Mouse (Mus musculus): ENCODE data around the gene Eif3l. TPM values are rescaled to one million over a fixed set of nuclear protein-coding genes. Genes with fewer than 3 reads are reported as not detected.

The Eif3l gene
- polyA plus RNA-seq, 1 experiment: 105 TPM

- H3K4me3 ChIP-seq (replicated peaks; ENCODE audit: extremely low read depth, low read depth, low read length): peak overlapping the region; percentile 98
- peaks cover 3% of the 10 kb centered on the region for H3K4me1 ChIP-seq (ENCODE audit: control insufficient read depth, insufficient read depth, low read length)
- no peak for DNase-seq
- TF ChIP-seq POLR2A (IDR thresholded peaks at IDR 0.05; ENCODE audit: borderline replicate concordance, extremely low read depth, low read depth, low read length) (no peak), CTCF (IDR thresholded peaks at IDR 0.05; ENCODE audit: insufficient read depth, low read length) (no peak)
- 2% methylated on average over 7 of the region's 7 CpGs for WGBS
Observed at GRCm38 (mm10) chr15:79141566-79141917, 66.6 kb downstream of the Eif3l start.

DNA sequence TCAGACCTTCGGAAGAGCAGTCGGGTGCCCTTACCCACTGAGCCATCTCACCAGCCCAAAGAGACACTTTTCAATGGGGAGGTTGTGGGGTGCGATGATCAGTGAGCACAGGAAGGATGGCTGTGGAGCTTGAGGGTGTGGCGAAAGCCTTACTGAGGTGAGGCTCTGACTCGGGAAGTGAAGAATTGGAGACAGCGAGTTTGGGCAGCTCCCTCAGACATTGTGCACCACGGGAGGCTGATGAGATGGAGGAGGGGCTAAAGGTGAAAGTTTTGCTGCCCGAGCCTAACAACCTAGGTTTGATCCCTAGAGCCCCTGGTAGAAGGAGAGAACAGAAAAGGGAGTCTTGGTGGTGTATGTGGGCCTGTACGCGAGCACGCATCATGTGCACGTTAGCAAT is 68.3 kb downstream of the Eif3l start:
- DNase-seq: no peak
- Histone ChIP-seq H3K4me3 (replicated peaks; ENCODE audit: extremely low read depth, low read depth, low read length) (no peak overlapping the region), H3K4me1 (ENCODE audit: control insufficient read depth, insufficient read depth, low read length) (peaks cover 3% of the 10 kb centered on the region)
- TF ChIP-seq POLR2A (IDR thresholded peaks at IDR 0.05; ENCODE audit: borderline replicate concordance, extremely low read depth, low read depth, low read length) (no peak), CTCF (IDR thresholded peaks at IDR 0.05; ENCODE audit: insufficient read depth, low read length) (no peak)
- 82% methylated on average over 12 of the region's 12 CpGs for WGBS

Other genes with a start within 250 kb of the Eif3l start
- gene Cdc42ep1, start 232.6 kb upstream of the Eif3l start, polyA plus RNA-seq (2012; rRNA removed): 221 and 277 TPM in 2 replicates
- 6.0 and 7.2 TPM in 2 replicates for gene Lgals2, start 219.7 kb upstream of the Eif3l start, polyA plus RNA-seq (2012; rRNA removed)
- gene Gga1, start 198.0 kb upstream of the Eif3l start, polyA plus RNA-seq (2012; rRNA removed): 113 and 121 TPM in 2 replicates
- 0.04 TPM in 1 of 2 replicates, not detected in the other for gene Gm49510, start 175.5 kb upstream of the Eif3l start, polyA plus RNA-seq (2012; rRNA removed)
- 77.8 and 92.6 TPM in 2 replicates for gene Sh3bp1, start 175.4 kb upstream of the Eif3l start, polyA plus RNA-seq (2012; rRNA removed)
- gene Pdxp, start 161.3 kb upstream of the Eif3l start, polyA plus RNA-seq (2012; rRNA removed): 3.5 and 4.2 TPM in 2 replicates
- gene Lgals1, start 148.5 kb upstream of the Eif3l start, polyA plus RNA-seq (2012; rRNA removed): 250 and 251 TPM in 2 replicates
- gene Nol12, start 140.2 kb upstream of the Eif3l start, polyA plus RNA-seq (2012; rRNA removed): 15.2 and 16.4 TPM in 2 replicates
- 49.6 and 56.3 TPM in 2 replicates for gene Triobp, start 127.5 kb upstream of the Eif3l start, polyA plus RNA-seq (2012; rRNA removed)
- 92.0 and 112 TPM in 2 replicates for gene H1f0, start 46.7 kb upstream of the Eif3l start, polyA plus RNA-seq (2012; rRNA removed)
- 1.3 and 1.8 TPM in 2 replicates for gene Galr3, start 33.3 kb upstream of the Eif3l start, polyA plus RNA-seq (2012; rRNA removed)
- gene Ankrd54, start 12.3 kb upstream of the Eif3l start, polyA plus RNA-seq (2012; rRNA removed): 60.7 and 67.3 TPM in 2 replicates
- 31.9 and 36.1 TPM in 2 replicates for gene Micall1, start 33.7 kb downstream of the Eif3l start, polyA plus RNA-seq (2012; rRNA removed)
- gene Polr2f, start 65.8 kb downstream of the Eif3l start, polyA plus RNA-seq (2012; rRNA removed): 35.2 and 38.9 TPM in 2 replicates
- gene 1700088E04Rik, start 66.1 kb downstream of the Eif3l start, polyA plus RNA-seq (2012; rRNA removed): 20.1 and 20.8 TPM in 2 replicates
- gene Sox10, start 90.1 kb downstream of the Eif3l start, polyA plus RNA-seq (2012; rRNA removed): 1.4 and 3.6 TPM in 2 replicates
- gene Pick1, start 154.0 kb downstream of the Eif3l start, polyA plus RNA-seq (2012; rRNA removed): 21.2 and 25.9 TPM in 2 replicates
- 0.11 and 0.22 TPM in 2 replicates for gene Gm49486, start 154.2 kb downstream of the Eif3l start, polyA plus RNA-seq (2012; rRNA removed)
- gene Slc16a8, start 179.6 kb downstream of the Eif3l start, polyA plus RNA-seq (2012; rRNA removed): 0.37 and 0.52 TPM in 2 replicates
- gene Baiap2l2, start 210.4 kb downstream of the Eif3l start, polyA plus RNA-seq (2012; rRNA removed): 2.1 and 2.6 TPM in 2 replicates

All from lung, adult 2 months (tissue).